Mouse (Mus musculus) bone marrow macrophage, adult 2 months (primary cell): ENCODE results near the gene Gm20828. TPM values are rescaled to one million over a fixed set of nuclear protein-coding genes. Genes with fewer than 3 reads are reported as not detected.
"Not testable (repeated sequence)": the region's sequence is repeated elsewhere in the genome, so short reads cannot be mapped to it uniquely, and the experiment has no call there.

Experiments used
- H3K27ac ChIP-seq: 2 replicates; pipeline ENCODE4 v1.5.1; 2012; ENCODE audit warnings: low read depth, low read length; ENCODE audit not compliant: insufficient read depth
- H3K4me1 ChIP-seq: 2 replicates; pipeline ENCODE4 v1.6.1; 2012; ENCODE audit warnings: low read length; ENCODE audit not compliant: control insufficient read depth, insufficient read depth
- H3K4me3 ChIP-seq: 2 replicates; pipeline ENCODE4 v1.5.1; 2012; ENCODE audit warnings: mild to moderate bottlenecking, low read length, moderate library complexity; ENCODE audit not compliant: insufficient read depth
- polyA plus RNA-seq: library from polyadenylated mRNA; stranded (reverse); fragments of >200 nt; gene quantifications from 2 replicates; pipeline ENCODE4 v1.2.4, GENCODE M21; 2012; ENCODE audit not compliant: missing spikeins, insufficient read depth, insufficient read length

The Gm20828 gene
- not detected in 2 replicates for polyA plus RNA-seq

DNA sequence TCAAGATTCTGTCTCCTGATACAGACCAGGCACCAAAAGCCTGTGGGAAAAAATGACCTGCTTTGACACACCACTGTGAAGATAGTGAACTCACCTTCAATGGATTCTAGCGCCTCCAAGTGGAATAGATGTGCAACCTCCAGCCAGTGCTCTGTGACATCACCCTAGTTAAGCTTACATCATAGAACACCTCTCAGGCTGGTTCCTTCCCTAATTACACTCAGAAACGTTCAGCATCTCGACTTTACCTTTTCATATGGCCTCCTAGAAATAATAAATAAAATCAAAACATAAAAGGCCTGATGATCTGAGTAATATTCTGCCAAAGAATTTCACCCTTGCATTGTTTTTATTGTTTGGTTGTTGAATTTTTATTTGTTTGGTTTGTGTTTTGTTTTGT, at the start of gene Gm20828:
Gene Gm20828 (minus strand): TSS at position 101 of the 400 bp plus-strand sequence.
- H3K4me3 ChIP-seq: not testable (repeated sequence)

More for the DNA sequence above, at the start of gene Gm20828:
- H3K4me1 ChIP-seq, H3K27ac ChIP-seq: not testable (repeated sequence)
